Mouse (Mus musculus) E14TG2a.4 (cell line): ENCODE results near the gene Gm15114.
"Not testable (repeated sequence)": the region's sequence is repeated elsewhere in the genome, so short reads cannot be mapped to it uniquely, and the experiment has no call there.

ENCODE experiments used
- H3K27me3 ChIP-seq: 2 replicates; pipeline ENCODE4 v1.6.1; 2014; ENCODE audit warnings: low read length, control low read depth; ENCODE audit not compliant: insufficient read depth
- H3K36me3 ChIP-seq: 2 replicates; pipeline ENCODE4 v1.6.1; 2014; ENCODE audit warnings: low read length, control low read depth; ENCODE audit not compliant: insufficient read depth
- H3K4me1 ChIP-seq: replicated peaks from 2 replicates; pipeline ENCODE4 v1.6.1; 2014; ENCODE audit warnings: low read depth, low read length, control low read depth
- H3K4me3 ChIP-seq: replicated peaks from 2 replicates; pipeline ENCODE4 v1.5.1; 2014; ENCODE audit warnings: mild to moderate bottlenecking, low read length
- H3K9me3 ChIP-seq: 2 replicates; pipeline ENCODE4 v1.6.1; 2014; ENCODE audit warnings: low read length, control low read depth

Gm15114 gene

GRCm38 (mm10) chrX:148488649-148489048 lies at the start of gene Gm15114:
Gene Gm15114 (plus strand): TSS chrX:148488949.
- not testable (repeated sequence) for H3K36me3 ChIP-seq, H3K4me3 ChIP-seq, H3K4me1 ChIP-seq, H3K27me3 ChIP-seq, H3K9me3 ChIP-seq
